8 mouse cellular contexts compared by ENCODE assay signal in genomic region chr16:77643036-77643870, GRCm38 (mm10). TPM values are rescaled to one million over a fixed set of nuclear protein-coding genes. Genes with fewer than 3 reads are reported as not detected.
DNase-seq lines count a peak whose midpoint lies in the region; ATAC-seq and TF ChIP-seq lines count a peak whose summit lies in the region.

No protein-coding gene starts in this region.

- WGBS in kidney, embryonic 15.5 days, result 71% methylated on average over 14 of the region's 14 CpGs
- 58% methylated on average over 14 of the region's 14 CpGs for WGBS in limb, embryonic 15.5 days

- H3K4me3 ChIP-seq in kidney, embryonic 15.5 days (replicated peaks), result peak overlapping the region; percentile 54
- H3K4me3 ChIP-seq in limb, embryonic 15.5 days, result peak overlapping the region; percentile 52
- peak overlapping the region; percentile 40 for H3K4me3 ChIP-seq in myocyte

- H3K27me3 ChIP-seq in kidney, embryonic 15.5 days, result no peaks in the 10 kb centered on the region
- no peaks in the 10 kb centered on the region for H3K27me3 ChIP-seq in limb, embryonic 15.5 days
- H3K27me3 ChIP-seq in myocyte (ENCODE audit: control insufficient read depth, insufficient read depth, insufficient read length), result no peaks in the 10 kb centered on the region

- H3K4me1 ChIP-seq in kidney, embryonic 15.5 days, result peaks cover 6% of the 10 kb centered on the region; the same call in 1 of the 2 replicates
- H3K4me1 ChIP-seq in limb, embryonic 15.5 days, result peaks cover 8% of the 10 kb centered on the region; the same call in 1 of the 2 replicates

- 0 out of 2 replicates have a peak overlapping the region, but pooled peaks have one; percentile 48 for H3K27ac ChIP-seq in kidney, embryonic 15.5 days
- H3K27ac ChIP-seq in limb, embryonic 15.5 days, result peak overlapping the region; percentile 65

- no peak overlapping the region for H3ac ChIP-seq in myocyte (ENCODE audit: control insufficient read depth, insufficient read length)

- H3K9ac ChIP-seq in kidney, embryonic 15.5 days, result no peak overlapping the region
- no peak overlapping the region for H3K9ac ChIP-seq in limb, embryonic 15.5 days

- no peak for TF ChIP-seq POLR2A in myocyte (IDR thresholded peaks at IDR 0.05; ENCODE audit: insufficient read length, low read depth)

- no peaks in the 10 kb centered on the region for H3K36me3 ChIP-seq in kidney, embryonic 15.5 days
- no peaks in the 10 kb centered on the region for H3K36me3 ChIP-seq in limb, embryonic 15.5 days
- H3K36me3 ChIP-seq in myocyte (ENCODE audit: control insufficient read depth, insufficient read depth), result no peaks in the 10 kb centered on the region

- DNase-seq in adrenal gland, adult 8-10 months, result peak; percentile 19
- peak; percentile 78 for DNase-seq in cerebellum, adult 9-11 months
- DNase-seq in gonadal fat pad, adult 2 months (ENCODE audit: low read depth), result peak; percentile 89
- DNase-seq in thymus, postnatal 4 days, result no peak
- no peak for DNase-seq in c-Kit-positive CD71-positive TER-119-positive erythroid progenitor cells, embryonic 14.5 days (ENCODE audit: low spot score)

- H3K79me2 ChIP-seq in myocyte (ENCODE audit: control insufficient read depth, insufficient read depth), result no peaks in the 10 kb centered on the region

- peak overlapping the region; percentile 91 for H3K4me2 ChIP-seq in kidney, embryonic 15.5 days
- peak overlapping the region; percentile 76 for H3K4me2 ChIP-seq in limb, embryonic 15.5 days
- peak overlapping the region; percentile 88 for H3K4me2 ChIP-seq in myocyte (ENCODE audit: low read depth)

- H3K9me3 ChIP-seq in kidney, embryonic 15.5 days (replicated peaks), result no peaks in the 10 kb centered on the region
- no peaks in the 10 kb centered on the region for H3K9me3 ChIP-seq in limb, embryonic 15.5 days

- no peak for ATAC-seq in kidney, embryonic 15.5 days (replicated peaks; ENCODE audit: low FRiP score)
- no peak for ATAC-seq in limb, embryonic 15.5 days (ENCODE audit: insufficient number of reproducible peaks, low FRiP score, low TSS enrichment, low read depth)

TF ChIP-seq in myocyte, 11 proteins besides CTCF, POLR2A, EP300 and RAD21:
- no peak for TF ChIP-seq MAX (IDR thresholded peaks at IDR 0.05; ENCODE audit: low read depth)
- TF ChIP-seq MYOD1 (IDR thresholded peaks at IDR 0.05; ENCODE audit: control insufficient read depth in 1 of 3, insufficient read length in 2 of 3, low read depth in 2 of 3), result no peak
- TF ChIP-seq CEBPB (IDR thresholded peaks at IDR 0.05; ENCODE audit: insufficient read depth, poor library complexity, severe bottlenecking), result 0 out of 2 replicates have a peak, but pooled peaks have one; percentile 17

RNA-seq across cellular contexts. Expression of gene Gm11146, which starts 41.4 kb away (rescaled TPM):
- not detected for total RNA-seq in adrenal gland, adult 8-10 months (2022)
- not detected in 2 replicates for polyA plus RNA-seq in gonadal fat pad, adult 2 months (2012; rRNA removed)
- not detected in 2 replicates for polyA plus RNA-seq in kidney, embryonic 15.5 days (2015; fragmentation: Nextera tagmentation; extraction: Ambion mirVana)
- not detected in 2 replicates for polyA plus RNA-seq in limb, embryonic 15.5 days (2015; fragmentation: Nextera tagmentation; extraction: Ambion mirVana)
- polyA plus RNA-seq in myocyte (2012; fragmentation: generic; extraction: Trizol), result not detected

Comparison
In these comparisons a context has a peak if more than half of its experiments do, and no peak if none do; other contexts are left out.
1. DNase-seq: peak in adrenal gland, adult 8-10 months (single experiment), cerebellum, adult 9-11 months (single experiment) and gonadal fat pad, adult 2 months (single experiment); none in thymus, postnatal 4 days (single experiment) and c-Kit-positive CD71-positive TER-119-positive erythroid progenitor cells, embryonic 14.5 days (single experiment).
2. Peak in every context shown above with its lines, with median percentiles within 50 percentile points of each other: H3K4me2 ChIP-seq and H3K4me3 ChIP-seq.